Mouse (Mus musculus): ENCODE measurements around the gene Ankfy1. TPM values are rescaled to one million over a fixed set of nuclear protein-coding genes. Genes with fewer than 3 reads are reported as not detected.

Ankfy1 gene
- 12.9 TPM for polyA plus RNA-seq (2014; fragmentation: Illumina TruSeq; extraction: RNeasy Lipid Tissue Mini Kit (QIAGEN cat#74804); ENCODE audit: low read depth, low replicate concordance)

GRCm38 (mm10) chr11:72689551-72690510 lies at the start of gene Ankfy1:
Gene Ankfy1 (plus strand): TSS chr11:72690006.

GRCm38 (mm10) chr11:72795455-72796295 lies 105.9 kb downstream of the Ankfy1 start, which contains the start of the genes Cyb5d2 and Zzef1:
Gene Cyb5d2 (minus strand): TSS chr11:72796142.
Gene Zzef1 (plus strand): TSS chr11:72796226.

Other genes with a start within 250 kb of the Ankfy1 start
- 14.4 TPM for gene Mybbp1a, start 248.7 kb upstream of the Ankfy1 start, polyA plus RNA-seq (2014; fragmentation: Illumina TruSeq; extraction: RNeasy Lipid Tissue Mini Kit (QIAGEN cat#74804); ENCODE audit: low read depth, low replicate concordance)
- 6.7 TPM for gene Spns2, start 200.1 kb upstream of the Ankfy1 start, polyA plus RNA-seq (2014; fragmentation: Illumina TruSeq; extraction: RNeasy Lipid Tissue Mini Kit (QIAGEN cat#74804); ENCODE audit: low read depth, low replicate concordance)
- gene Spns3, start 139.5 kb upstream of the Ankfy1 start, polyA plus RNA-seq (2014; fragmentation: Illumina TruSeq; extraction: RNeasy Lipid Tissue Mini Kit (QIAGEN cat#74804); ENCODE audit: low read depth, low replicate concordance) = not detected
- gene Ube2g1, start 82.7 kb upstream of the Ankfy1 start, polyA plus RNA-seq (2014; fragmentation: Illumina TruSeq; extraction: RNeasy Lipid Tissue Mini Kit (QIAGEN cat#74804); ENCODE audit: low read depth, low replicate concordance) = 85.4 TPM
- 11.9 TPM for gene Cyb5d2, start 106.1 kb downstream of the Ankfy1 start, polyA plus RNA-seq (2014; fragmentation: Illumina TruSeq; extraction: RNeasy Lipid Tissue Mini Kit (QIAGEN cat#74804); ENCODE audit: low read depth, low replicate concordance)
- gene Zzef1, start 106.2 kb downstream of the Ankfy1 start, polyA plus RNA-seq (2014; fragmentation: Illumina TruSeq; extraction: RNeasy Lipid Tissue Mini Kit (QIAGEN cat#74804); ENCODE audit: low read depth, low replicate concordance) = 5.3 TPM

Measured in liver, adult 10 weeks (tissue).